Mouse (Mus musculus): Measurements from ENCODE around the gene Nagk. TPM values are rescaled to one million over a fixed set of nuclear protein-coding genes. Genes with fewer than 3 reads are reported as not detected.
"Not testable (repeated sequence)": the region's sequence is repeated elsewhere in the genome, so short reads cannot be mapped to it uniquely, and the experiment has no call there.

The Nagk gene
- polyA plus RNA-seq, 2 experiments: 37.6 to 57.5 TPM

DNA sequence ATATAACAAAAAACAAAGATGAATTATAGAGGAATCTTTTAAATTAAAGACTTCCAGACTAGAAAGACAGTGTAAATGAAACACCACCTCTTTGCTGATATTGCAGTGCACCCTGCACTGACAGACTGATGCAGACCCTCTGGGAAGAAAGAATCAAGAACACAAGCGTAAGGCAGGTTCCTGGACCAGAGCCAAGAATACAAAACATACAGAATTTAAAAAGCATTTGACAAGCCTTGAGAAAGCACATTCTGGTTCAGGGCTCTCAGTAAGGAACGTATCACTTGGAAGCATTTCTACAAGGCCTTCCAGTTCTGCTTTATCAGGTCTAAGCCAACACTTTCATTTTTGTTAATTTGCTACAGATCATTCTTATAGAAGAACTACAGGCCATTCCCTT, 27.1 kb downstream of the Nagk start:
- H3K27ac ChIP-seq (replicated peaks; ENCODE audit: low read depth, low read length): no peak overlapping the region
- no peak for DNase-seq (ENCODE audit: low spot score)
- ATAC-seq (ENCODE audit: low FRiP score, low read depth): no peak
- no peaks in the 10 kb centered on the region for H3K27me3 ChIP-seq (ENCODE audit: control insufficient read depth, insufficient read depth, low read length)
- no peak overlapping the region for H3K4me3 ChIP-seq (replicated peaks; ENCODE audit: low read length)
- no peaks in the 10 kb centered on the region for H3K4me1 ChIP-seq (ENCODE audit: control insufficient read depth, insufficient read depth, low read length)
- H3K4me2 ChIP-seq (replicated peaks; ENCODE audit: low read depth, low read length, severe bottlenecking): no peak overlapping the region
- WGBS: 38% methylated on average over 2 of the region's 2 CpGs
- H3K36me3 ChIP-seq (ENCODE audit: control insufficient read depth, insufficient read depth, low read length): no peaks in the 10 kb centered on the region; the same call in 1 of the 2 replicates
- H3K9me3 ChIP-seq (ENCODE audit: control insufficient read depth, low read length): 0 out of 2 replicates have a peak, but pooled peaks cover 4% of the 10 kb centered on the region
- H3K9ac ChIP-seq (ENCODE audit: low read depth, low read length, severe bottlenecking): no peak overlapping the region
- no peak for TF ChIP-seq POLR2A (IDR thresholded peaks at IDR 0.05; ENCODE audit: borderline replicate concordance, extremely low read depth, insufficient read depth, insufficient read length)

DNA sequence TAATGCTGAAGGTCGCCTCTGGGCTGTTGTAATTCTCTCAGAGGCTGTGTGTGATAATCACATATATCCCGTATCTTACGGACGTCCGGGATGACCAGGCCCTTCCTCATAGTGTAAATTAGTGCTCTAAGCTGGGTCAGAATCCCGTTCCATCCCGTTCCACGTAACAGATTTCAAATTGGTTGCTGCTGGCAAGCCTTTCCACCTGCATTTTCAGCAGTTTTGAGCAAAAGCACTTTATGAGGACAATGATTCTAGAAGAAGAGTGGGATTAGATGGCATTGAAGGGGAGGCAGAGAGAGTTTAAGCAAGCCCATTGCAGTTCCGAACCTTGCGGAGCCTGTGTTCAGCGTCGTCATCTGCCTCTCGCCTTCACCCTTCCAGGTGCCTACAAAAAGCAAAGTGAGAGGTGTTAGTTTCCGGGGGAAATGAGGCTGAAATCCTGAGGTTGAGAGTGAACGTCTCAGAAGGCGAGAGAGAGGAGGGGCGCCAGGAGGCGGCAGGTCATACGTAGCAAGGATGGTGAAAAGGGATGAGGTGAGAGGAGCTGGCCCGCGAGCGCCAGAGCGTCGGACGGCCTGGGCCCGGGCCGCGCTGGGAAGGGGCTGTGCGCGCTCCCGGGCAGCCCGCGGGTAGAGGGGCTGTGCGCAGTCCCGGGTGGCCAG, 36.3 kb downstream of the Nagk start:
- peak overlapping the region; percentile 87 for H3K27ac ChIP-seq (replicated peaks; ENCODE audit: low read depth, low read length)
- WGBS: under 1% methylated on average over 33 of the region's 35 CpGs
- H3K4me3 ChIP-seq (replicated peaks; ENCODE audit: low read length): peak overlapping the region; percentile 74
- H3K9me3 ChIP-seq (ENCODE audit: control insufficient read depth, low read length): no peaks in the 10 kb centered on the region
- peaks cover 7% of the 10 kb centered on the region for H3K4me1 ChIP-seq (ENCODE audit: control insufficient read depth, insufficient read depth, low read length)
- DNase-seq (ENCODE audit: low spot score) (no peak), ATAC-seq (ENCODE audit: low FRiP score, low read depth) (peak; percentile 71)
- H3K4me2 ChIP-seq (replicated peaks; ENCODE audit: low read depth, low read length, severe bottlenecking): peak overlapping the region; percentile 87
- H3K27me3 ChIP-seq (ENCODE audit: control insufficient read depth, insufficient read depth, low read length): no peaks in the 10 kb centered on the region
- peak overlapping the region; percentile 82 for H3K9ac ChIP-seq (ENCODE audit: low read depth, low read length, severe bottlenecking)
- no peaks in the 10 kb centered on the region for H3K36me3 ChIP-seq (ENCODE audit: control insufficient read depth, insufficient read depth, low read length)
- no peak for TF ChIP-seq POLR2A (IDR thresholded peaks at IDR 0.05; ENCODE audit: borderline replicate concordance, extremely low read depth, insufficient read depth, insufficient read length)

DNA sequence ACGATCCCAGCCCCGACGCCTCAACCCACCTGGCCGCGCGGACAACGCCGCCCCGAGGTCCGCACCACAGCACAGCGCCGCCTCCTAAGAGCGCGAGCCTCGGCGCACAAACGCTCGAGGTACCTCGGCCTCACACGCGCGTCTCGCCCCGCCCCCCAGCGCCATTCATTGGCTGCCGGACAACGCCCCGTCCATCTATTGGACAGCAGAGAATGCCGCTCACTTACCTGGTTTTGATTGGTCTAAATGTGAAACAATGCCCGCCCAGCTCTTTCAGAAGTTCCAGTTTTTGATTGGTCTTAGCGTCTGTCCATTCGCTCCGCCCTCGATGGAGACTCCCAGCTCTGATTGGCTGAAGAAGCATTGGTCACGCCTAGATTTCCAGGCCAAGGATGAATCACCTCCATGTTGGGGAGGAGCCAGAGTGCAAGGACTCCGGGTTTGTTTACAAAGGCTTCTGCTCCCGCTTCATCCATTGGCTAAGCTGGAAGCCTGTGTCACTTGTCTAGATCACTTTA, 36.9 kb downstream of the Nagk start, which contains the start of gene Paip2b:
Paip2b (minus strand) TSS at position 136 of the 518 bp plus-strand sequence.
- peak within 1 kb of the TSS; percentile 87 for H3K4me2 ChIP-seq (replicated peaks; ENCODE audit: low read depth, low read length, severe bottlenecking)
- peak; percentile 95 for TF ChIP-seq POLR2A (IDR thresholded peaks at IDR 0.05; ENCODE audit: borderline replicate concordance, extremely low read depth, insufficient read depth, insufficient read length)
- no peaks in the 10 kb centered on the region for H3K9me3 ChIP-seq (ENCODE audit: control insufficient read depth, low read length)
- peak; percentile 100 for DNase-seq (ENCODE audit: low spot score)
- H3K36me3 ChIP-seq (ENCODE audit: control insufficient read depth, insufficient read depth, low read length): no peaks in the 10 kb centered on the region
- H3K27ac ChIP-seq (replicated peaks; ENCODE audit: low read depth, low read length): peak within 1 kb of the TSS; percentile 87
- peak within 1 kb of the TSS; percentile 74 for H3K4me3 ChIP-seq (replicated peaks; ENCODE audit: low read length)
- peaks cover 7% of the 10 kb centered on the region for H3K4me1 ChIP-seq (ENCODE audit: control insufficient read depth, insufficient read depth, low read length)
- peak within 1 kb of the TSS; percentile 82 for H3K9ac ChIP-seq (ENCODE audit: low read depth, low read length, severe bottlenecking)
- H3K27me3 ChIP-seq (ENCODE audit: control insufficient read depth, insufficient read depth, low read length): no peaks in the 10 kb centered on the region
- ATAC-seq (ENCODE audit: low FRiP score, low read depth): peak; percentile 99
- under 1% methylated on average over 36 of the region's 37 CpGs for WGBS

DNA sequence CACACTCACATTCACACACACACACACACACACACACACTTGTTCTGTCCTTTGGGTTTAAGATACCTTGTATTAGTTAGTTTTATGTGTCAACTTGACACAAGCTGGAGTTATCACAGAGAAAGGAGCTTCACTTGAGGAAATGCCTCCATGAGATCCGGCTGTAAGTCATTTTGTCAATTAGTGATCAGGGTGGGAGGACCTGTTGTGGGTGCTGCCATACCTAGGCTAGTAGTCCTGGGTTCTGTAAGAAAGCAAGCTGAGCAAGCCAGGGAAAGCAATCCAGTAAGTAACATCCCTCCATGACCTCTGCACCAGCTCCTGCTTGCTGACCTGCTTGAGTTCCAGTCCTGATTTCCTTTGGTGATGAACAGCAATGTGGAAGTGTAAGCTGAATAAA, 37.6 kb downstream of the Nagk start:
- WGBS: 59% methylated on average over 1 of the region's 1 CpGs
- ATAC-seq (ENCODE audit: low FRiP score, low read depth); H3K27ac ChIP-seq (replicated peaks; ENCODE audit: low read depth, low read length); H3K36me3 ChIP-seq (ENCODE audit: control insufficient read depth, insufficient read depth, low read length); H3K9me3 ChIP-seq (ENCODE audit: control insufficient read depth, low read length); H3K27me3 ChIP-seq (ENCODE audit: control insufficient read depth, insufficient read depth, low read length); DNase-seq (ENCODE audit: low spot score); H3K4me1 ChIP-seq (ENCODE audit: control insufficient read depth, insufficient read depth, low read length): not testable (repeated sequence)
- Histone ChIP-seq H3K4me2 (replicated peaks; ENCODE audit: low read depth, low read length, severe bottlenecking) (peak overlapping the region; percentile 56), H3K4me3 (replicated peaks; ENCODE audit: low read length) (peak overlapping the region; percentile 74), H3K9ac (ENCODE audit: low read depth, low read length, severe bottlenecking) (0 out of 2 replicates have a peak overlapping the region, but pooled peaks have one; percentile 36)

DNA sequence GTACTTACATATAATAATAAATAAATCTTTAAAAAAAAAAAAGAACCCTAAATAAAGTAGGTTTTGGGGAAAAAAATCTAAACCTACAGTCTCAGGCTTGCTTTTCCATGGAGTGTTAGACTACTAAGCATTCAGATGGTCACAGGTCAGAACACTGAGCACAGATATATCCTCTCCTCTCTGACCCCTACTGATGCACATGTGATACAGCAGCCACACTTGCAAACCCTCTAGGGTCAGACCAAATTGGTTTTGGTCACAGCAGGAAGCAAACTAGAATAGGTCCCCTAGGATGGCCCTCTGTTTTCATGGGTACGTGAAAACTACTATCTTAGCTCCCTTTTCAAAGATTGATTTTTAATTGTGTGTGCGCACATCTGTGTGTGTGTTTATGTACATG, 42.0 kb downstream of the Nagk start:
- TF ChIP-seq POLR2A (IDR thresholded peaks at IDR 0.05; ENCODE audit: borderline replicate concordance, extremely low read depth, insufficient read depth, insufficient read length): no peak
- H3K4me1 ChIP-seq (ENCODE audit: control insufficient read depth, insufficient read depth, low read length): peaks cover 3% of the 10 kb centered on the region
- H3K4me2 ChIP-seq (replicated peaks; ENCODE audit: low read depth, low read length, severe bottlenecking): no peak overlapping the region
- H3K9ac ChIP-seq (ENCODE audit: low read depth, low read length, severe bottlenecking): no peak overlapping the region
- no peaks in the 10 kb centered on the region for H3K36me3 ChIP-seq (ENCODE audit: control insufficient read depth, insufficient read depth, low read length)
- H3K27ac ChIP-seq (replicated peaks; ENCODE audit: low read depth, low read length): no peak overlapping the region
- no peak overlapping the region for H3K4me3 ChIP-seq (replicated peaks; ENCODE audit: low read length)
- WGBS: 86% methylated on average over 2 of the region's 2 CpGs
- no peak for DNase-seq (ENCODE audit: low spot score)
- ATAC-seq (ENCODE audit: low FRiP score, low read depth): no peak
- H3K9me3 ChIP-seq (ENCODE audit: control insufficient read depth, low read length): no peaks in the 10 kb centered on the region
- H3K27me3 ChIP-seq (ENCODE audit: control insufficient read depth, insufficient read depth, low read length): no peaks in the 10 kb centered on the region
